Mouse (Mus musculus) heart, embryonic 15.5 days (tissue): ENCODE results near the gene Serinc5. TPM values are rescaled to one million over a fixed set of nuclear protein-coding genes. Genes with fewer than 3 reads are reported as not detected.

Experiments
- ATAC-seq: fragments of 200-750 bp; cut with Nextera tagmentation; replicated peaks from 2 replicates; pipeline ENCODE4 v1.8.0; 2017; ENCODE audit warnings: low read depth, moderate TSS enrichment; ENCODE audit not compliant: insufficient number of reproducible peaks, insufficient read depth, low FRiP score
- H3K27ac ChIP-seq: fragments of 300-500 bp; sonication (generic); 2 replicates; pipeline ENCODE4 v1.5.1; 2015; ENCODE audit warnings: mild to moderate bottlenecking, inconsistent platforms
- H3K27me3 ChIP-seq: fragments of 300-500 bp; sonication (generic); 2 replicates; pipeline ENCODE4 v1.6.1; 2015; ENCODE audit warnings: inconsistent platforms
- H3K36me3 ChIP-seq: fragments of 300-500 bp; sonication (generic); 2 replicates; pipeline ENCODE4 v1.6.1; 2015; ENCODE audit warnings: mild to moderate bottlenecking, inconsistent platforms
- H3K4me1 ChIP-seq: fragments of 300-500 bp; sonication (generic); replicated peaks from 2 replicates; pipeline ENCODE4 v1.6.1; 2015; ENCODE audit warnings: inconsistent platforms
- H3K4me2 ChIP-seq: fragments of 300-500 bp; sonication (generic); 2 replicates; pipeline ENCODE4 v1.6.1; 2015; ENCODE audit warnings: inconsistent platforms, mild to moderate bottlenecking, moderate library complexity
- H3K4me3 ChIP-seq: fragments of 300-500 bp; sonication (generic); 2 replicates; pipeline ENCODE4 v1.5.1; 2015; ENCODE audit warnings: mild to moderate bottlenecking, inconsistent platforms
- H3K9ac ChIP-seq: fragments of 300-500 bp; sonication (generic); 2 replicates; pipeline ENCODE4 v1.6.1; 2015; ENCODE audit warnings: mild to moderate bottlenecking, inconsistent platforms
- H3K9me3 ChIP-seq: fragments of 300-500 bp; sonication (generic); replicated peaks from 2 replicates; pipeline ENCODE4 v1.6.1; 2016; ENCODE audit warnings: inconsistent platforms
- WGBS: fragments of 180-500 bp; shearing (Covaris S2); methylation state at CpG from one replicate; pipeline ENCODE4 v1.1.7; 2015; ENCODE audit warnings: mixed read lengths; 5-methylcytosine and 5-hydroxymethylcytosine counted together
- polyA plus RNA-seq: library from polyadenylated mRNA; unstranded; fragments of >200 nt; fragmentation: Nextera tagmentation; extraction: Ambion mirVana; gene quantifications from 2 replicates; pipeline ENCODE4 v1.2.1, GENCODE M21; 2015

Serinc5 gene
- polyA plus RNA-seq, 1 experiment from 2014 or later = 9.6 TPM

- Histone ChIP-seq H3K9me3 (no peaks in the 10 kb centered on the region), H3K4me2 (no peak overlapping the region), H3K4me3 (no peak overlapping the region), H3K27me3 (no peaks in the 10 kb centered on the region), H3K9ac (no peak overlapping the region), H3K36me3 (no peaks in the 10 kb centered on the region), H3K4me1 (peaks cover 8% of the 10 kb centered on the region), H3K27ac (no peak overlapping the region)
- 77% methylated on average over 8 of the region's 8 CpGs for WGBS
- no peak for ATAC-seq
Measured at GRCm38 (mm10) chr13:92616459-92616858, 5.6 kb downstream of the Serinc5 start.

DNA sequence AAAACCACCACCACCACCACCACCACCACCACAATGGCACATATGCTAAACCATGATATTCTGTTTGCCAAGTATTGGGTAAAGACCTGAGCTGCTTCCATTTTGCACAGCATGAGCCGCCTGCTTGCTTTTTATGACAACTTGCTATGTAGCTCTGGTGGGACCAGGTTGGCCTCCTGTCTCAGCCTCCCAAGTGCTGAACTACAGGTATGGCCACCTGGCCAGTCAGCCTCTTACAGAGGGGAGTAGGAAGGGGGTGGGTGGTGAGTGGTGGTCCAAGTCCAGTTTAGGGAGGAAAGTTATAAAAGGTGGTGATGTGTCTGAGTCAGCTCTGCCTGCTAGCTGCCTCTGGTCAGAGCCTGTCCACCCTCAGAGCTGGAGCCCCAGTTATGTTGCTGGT lies 15.3 kb downstream of the Serinc5 start:
- no peak overlapping the region for H3K4me2 ChIP-seq
- H3K27me3 ChIP-seq = no peaks in the 10 kb centered on the region
- H3K9ac ChIP-seq = no peak overlapping the region
- no peaks in the 10 kb centered on the region; the same call in 1 of the 2 replicates for H3K36me3 ChIP-seq
- no peak for ATAC-seq
- no peak overlapping the region for H3K27ac ChIP-seq
- H3K9me3 ChIP-seq = no peaks in the 10 kb centered on the region
- no peak overlapping the region for H3K4me3 ChIP-seq
- WGBS = 91% methylated on average over 1 of the region's 1 CpGs
- H3K4me1 ChIP-seq = 0 out of 2 replicates have a peak, but pooled peaks cover 5% of the 10 kb centered on the region

GRCm38 (mm10) chr13:92626725-92627124 lies 15.8 kb downstream of the Serinc5 start:
- no peaks in the 10 kb centered on the region for H3K27me3 ChIP-seq
- H3K9me3 ChIP-seq = no peaks in the 10 kb centered on the region
- no peak overlapping the region for H3K9ac ChIP-seq
- 91% methylated on average over 5 of the region's 5 CpGs for WGBS
- no peak overlapping the region for H3K4me2 ChIP-seq
- H3K36me3 ChIP-seq = no peaks in the 10 kb centered on the region; the same call in 1 of the 2 replicates
- no peak for ATAC-seq
- H3K4me3 ChIP-seq = no peak overlapping the region
- H3K4me1 ChIP-seq = 0 out of 2 replicates have a peak, but pooled peaks cover 5% of the 10 kb centered on the region
- H3K27ac ChIP-seq = no peak overlapping the region

DNA sequence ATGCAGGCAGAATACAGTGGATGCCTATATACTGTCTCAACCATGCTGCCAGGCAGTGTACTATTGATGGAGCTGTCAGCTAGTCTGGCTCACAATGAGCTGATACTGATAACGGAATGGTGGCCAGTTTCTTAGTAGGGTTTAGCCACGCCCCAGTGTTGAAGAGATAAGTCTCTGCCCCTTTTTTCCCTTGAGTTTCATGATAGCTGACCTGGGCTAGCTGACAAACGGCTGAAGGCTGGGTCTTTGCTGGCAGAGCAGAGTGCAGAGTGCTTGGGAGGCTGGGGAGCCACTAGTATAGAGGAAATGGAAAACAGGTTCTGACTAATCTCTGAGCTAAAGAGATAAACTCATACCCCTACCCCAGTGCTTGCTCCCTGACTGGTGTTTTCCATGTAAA lies 18.6 kb downstream of the Serinc5 start:
- WGBS = 38% methylated on average over 3 of the region's 3 CpGs
- peak; percentile 78; the same call in 1 of the 2 replicates for ATAC-seq
- Histone ChIP-seq H3K9ac (no peak overlapping the region), H3K9me3 (no peaks in the 10 kb centered on the region), H3K27ac (no peak overlapping the region), H3K36me3 (no peaks in the 10 kb centered on the region; the same call in 1 of the 2 replicates), H3K4me1 (peaks cover 5% of the 10 kb centered on the region; the same call in 1 of the 2 replicates), H3K27me3 (no peaks in the 10 kb centered on the region), H3K4me2 (no peak overlapping the region), H3K4me3 (no peak overlapping the region)

DNA sequence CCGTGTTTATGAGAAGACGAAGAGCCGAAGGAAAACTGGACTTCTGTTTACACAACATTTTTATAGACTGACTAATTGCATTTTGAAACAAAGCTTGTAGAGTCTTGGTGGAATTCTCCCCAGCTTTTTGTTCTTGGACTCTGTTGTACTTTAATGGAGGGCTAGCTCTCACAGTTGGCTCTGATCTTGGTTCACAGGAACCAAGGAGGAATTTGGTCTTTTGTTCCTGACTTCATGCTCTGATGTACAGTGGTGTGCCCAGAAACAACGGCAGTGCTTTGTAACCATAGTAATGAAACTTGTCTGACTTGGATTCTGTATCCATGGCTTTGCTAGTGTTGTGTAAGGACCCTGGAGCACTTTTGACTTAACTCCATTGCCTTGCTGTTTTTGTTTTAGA lies 20.6 kb downstream of the Serinc5 start:
- H3K4me2 ChIP-seq = no peak overlapping the region
- WGBS = 79% methylated on average over 4 of the region's 4 CpGs
- H3K9ac ChIP-seq = no peak overlapping the region
- H3K27me3 ChIP-seq = no peaks in the 10 kb centered on the region
- H3K27ac ChIP-seq = no peak overlapping the region
- H3K4me1 ChIP-seq = peaks cover 9% of the 10 kb centered on the region; the same call in 1 of the 2 replicates
- no peaks in the 10 kb centered on the region for H3K9me3 ChIP-seq
- H3K4me3 ChIP-seq = no peak overlapping the region
- ATAC-seq = no peak
- H3K36me3 ChIP-seq = no peaks in the 10 kb centered on the region

- Histone ChIP-seq H3K4me2 (no peak overlapping the region), H3K9ac (no peak overlapping the region), H3K4me1 (peaks cover 18% of the 10 kb centered on the region), H3K27me3 (no peaks in the 10 kb centered on the region), H3K4me3 (no peak overlapping the region), H3K9me3 (no peaks in the 10 kb centered on the region), H3K27ac (no peak overlapping the region), H3K36me3 (no peaks in the 10 kb centered on the region)
- ATAC-seq = no peak
- WGBS = 53% methylated on average over 4 of the region's 4 CpGs
Measured at GRCm38 (mm10) chr13:92632550-92632949, 21.7 kb downstream of the Serinc5 start.

GRCm38 (mm10) chr13:92635040-92635439 lies 24.1 kb downstream of the Serinc5 start:
- no peaks in the 10 kb centered on the region for H3K27me3 ChIP-seq
- no peak for ATAC-seq
- no peaks in the 10 kb centered on the region for H3K36me3 ChIP-seq
- H3K27ac ChIP-seq = 0 out of 2 replicates have a peak overlapping the region, but pooled peaks have one; percentile 32
- no peaks in the 10 kb centered on the region for H3K9me3 ChIP-seq
- 60% methylated on average over 2 of the region's 2 CpGs for WGBS
- H3K4me3 ChIP-seq = no peak overlapping the region
- peaks cover 18% of the 10 kb centered on the region for H3K4me1 ChIP-seq
- H3K4me2 ChIP-seq = no peak overlapping the region
- no peak overlapping the region for H3K9ac ChIP-seq

- Histone ChIP-seq H3K4me3 (no peak overlapping the region), H3K36me3 (no peaks in the 10 kb centered on the region), H3K4me1 (peaks cover 18% of the 10 kb centered on the region), H3K27ac (no peak overlapping the region), H3K4me2 (peak overlapping the region; percentile 48; the same call in 1 of the 2 replicates), H3K27me3 (no peaks in the 10 kb centered on the region), H3K9ac (no peak overlapping the region), H3K9me3 (no peaks in the 10 kb centered on the region)
- no peak for ATAC-seq
- 66% methylated on average over 6 of the region's 6 CpGs for WGBS
Measured at GRCm38 (mm10) chr13:92636226-92636909, 25.5 kb downstream of the Serinc5 start.

DNA sequence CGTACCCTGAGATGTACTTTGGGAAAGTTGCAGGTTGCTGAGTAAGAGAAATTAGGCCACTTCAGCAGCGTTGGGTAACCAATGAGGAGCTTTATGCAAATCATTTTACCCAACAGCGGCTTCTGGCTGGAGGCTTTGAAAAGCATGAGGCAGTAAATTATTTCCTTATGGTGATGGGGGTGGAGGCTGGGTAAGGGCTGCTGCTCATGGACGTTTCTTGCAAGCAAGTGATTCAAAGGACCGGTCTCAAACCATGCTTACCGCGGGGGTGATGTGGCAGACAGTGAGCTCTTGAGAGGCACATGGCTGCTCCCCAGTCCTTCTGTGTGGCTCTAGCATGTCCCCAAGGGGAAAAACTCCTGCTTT lies 26.0 kb downstream of the Serinc5 start:
- H3K4me2 ChIP-seq = peak overlapping the region; percentile 48
- H3K36me3 ChIP-seq = no peaks in the 10 kb centered on the region
- 6% methylated on average over 7 of the region's 7 CpGs for WGBS
- peak overlapping the region; percentile 32; the same call in 1 of the 2 replicates for H3K27ac ChIP-seq
- no peak overlapping the region for H3K4me3 ChIP-seq
- H3K9me3 ChIP-seq = no peaks in the 10 kb centered on the region
- ATAC-seq = peak; percentile 60; the same call in 1 of the 2 replicates
- H3K4me1 ChIP-seq = peaks cover 18% of the 10 kb centered on the region
- 0 out of 2 replicates have a peak overlapping the region, but pooled peaks have one; percentile 32 for H3K9ac ChIP-seq
- H3K27me3 ChIP-seq = no peaks in the 10 kb centered on the region

- no peaks in the 10 kb centered on the region for H3K9me3 ChIP-seq
- H3K36me3 ChIP-seq = no peaks in the 10 kb centered on the region
- no peak overlapping the region for H3K9ac ChIP-seq
- no peak overlapping the region for H3K27ac ChIP-seq
- WGBS = 57% methylated on average over 12 of the region's 12 CpGs
- H3K4me2 ChIP-seq = no peak overlapping the region
- H3K4me3 ChIP-seq = no peak overlapping the region
- no peaks in the 10 kb centered on the region for H3K27me3 ChIP-seq
- no peak for ATAC-seq
- peaks cover 18% of the 10 kb centered on the region for H3K4me1 ChIP-seq
Measured at GRCm38 (mm10) chr13:92639093-92640014, 28.5 kb downstream of the Serinc5 start.

- Histone ChIP-seq H3K36me3 (no peaks in the 10 kb centered on the region), H3K9ac (no peak overlapping the region), H3K4me2 (no peak overlapping the region), H3K27me3 (no peaks in the 10 kb centered on the region), H3K4me1 (peaks cover 4% of the 10 kb centered on the region), H3K27ac (no peak overlapping the region), H3K9me3 (no peaks in the 10 kb centered on the region), H3K4me3 (no peak overlapping the region)
- WGBS = 71% methylated on average over 3 of the region's 3 CpGs
- no peak for ATAC-seq
Measured at GRCm38 (mm10) chr13:92644199-92644598, 33.3 kb downstream of the Serinc5 start.
